Mouse (Mus musculus): Measurements from ENCODE around the gene Gpr141.
"Not testable (repeated sequence)": the region's sequence is repeated elsewhere in the genome, so short reads cannot be mapped to it uniquely, and the experiment has no call there.

Gene Gpr141

DNA sequence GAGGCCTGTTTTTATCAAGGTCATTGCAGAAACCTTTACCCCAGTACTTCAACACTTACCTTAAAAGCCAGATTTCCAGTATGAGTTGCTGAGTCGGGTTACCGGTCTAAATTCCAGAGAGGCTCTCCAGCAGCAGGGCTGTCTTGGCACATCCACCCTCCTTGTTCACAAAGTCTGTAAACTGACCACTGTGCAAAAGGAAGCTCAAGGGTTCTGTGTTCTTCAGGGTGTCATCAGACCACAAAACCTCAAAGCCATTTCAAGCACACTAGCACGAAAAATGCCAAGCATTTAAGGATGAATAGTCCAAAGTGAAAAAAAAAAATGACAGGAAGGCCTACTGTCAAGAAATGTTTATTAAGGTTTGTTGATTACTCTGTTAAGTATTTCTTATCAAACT is at the start of gene Gpr141:
Gene Gpr141, minus strand, starts transcription at position 187 of the 400 bp plus-strand sequence.
- DNase-seq = no peak

DNA sequence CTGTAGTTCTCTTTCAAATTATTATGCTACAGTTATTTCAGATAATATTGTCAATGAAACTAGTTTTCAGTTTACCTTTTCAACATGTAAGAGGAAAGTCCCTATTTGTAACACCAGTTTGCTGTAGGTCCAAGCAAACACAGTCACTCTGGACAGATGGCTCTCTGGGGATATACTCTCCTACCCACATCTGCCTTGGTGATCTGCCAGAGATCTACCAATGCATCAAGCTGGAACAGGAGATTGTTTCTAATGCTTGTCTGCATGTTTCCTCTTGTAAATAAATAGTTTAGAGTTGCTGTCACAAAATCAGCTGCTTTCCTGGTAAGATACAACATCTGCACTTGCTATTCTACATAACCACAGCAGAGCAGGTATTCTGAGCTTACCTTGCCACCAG is 40.2 kb upstream of the Gpr141 start:
- DNase-seq = no peak

DNA sequence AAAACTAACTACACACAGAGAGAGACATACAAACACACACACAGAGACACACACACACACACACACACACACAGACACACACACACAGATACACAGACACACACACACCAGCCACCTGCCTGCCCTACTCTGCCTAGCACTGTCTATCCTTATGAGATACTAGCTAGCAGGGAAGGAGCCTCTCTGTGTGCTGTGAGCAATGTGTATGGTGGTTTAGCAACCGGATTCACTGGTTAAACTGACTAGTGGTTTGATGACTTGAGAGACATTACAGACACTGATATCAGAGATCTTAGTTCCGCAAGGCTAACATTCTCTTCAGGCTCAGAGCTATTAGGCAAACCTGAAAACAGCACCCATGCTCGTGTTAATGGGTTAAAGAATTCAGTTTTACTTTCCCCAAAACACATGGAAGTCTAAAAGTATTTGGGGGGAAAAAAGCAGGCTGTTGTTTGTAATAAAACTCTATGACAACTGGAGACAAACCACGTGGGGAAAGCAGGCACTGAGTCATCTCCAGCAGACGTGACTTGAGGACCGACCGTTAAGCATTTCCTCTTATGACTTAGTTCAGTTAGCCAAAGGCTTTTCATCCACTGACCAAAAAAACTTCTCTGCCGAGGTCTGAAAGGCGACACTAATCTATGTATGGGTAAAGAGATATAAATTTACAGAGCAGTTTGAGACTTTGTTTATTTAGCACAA is 30.7 kb upstream of the Gpr141 start:
- no peak for DNase-seq

DNA sequence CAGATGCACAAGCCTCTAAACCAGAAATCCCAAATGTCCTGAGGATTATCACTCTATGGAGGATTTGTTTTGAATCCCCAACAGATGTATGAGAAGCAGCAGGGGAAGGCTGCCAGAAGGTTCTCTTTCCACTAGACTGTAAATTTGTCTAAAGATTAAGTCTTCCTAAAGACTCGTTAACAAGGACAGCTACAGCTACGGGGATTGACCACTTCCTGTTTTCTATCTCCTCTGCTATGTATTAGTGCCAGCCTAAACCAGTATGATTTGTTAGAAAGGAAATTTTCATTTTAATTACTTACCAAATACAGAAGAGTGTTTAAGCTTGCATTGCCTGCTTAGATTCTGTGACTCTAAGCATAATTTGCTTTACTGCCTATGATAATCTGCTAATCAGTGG is 30.0 kb upstream of the Gpr141 start:
- no peak for DNase-seq

DNA sequence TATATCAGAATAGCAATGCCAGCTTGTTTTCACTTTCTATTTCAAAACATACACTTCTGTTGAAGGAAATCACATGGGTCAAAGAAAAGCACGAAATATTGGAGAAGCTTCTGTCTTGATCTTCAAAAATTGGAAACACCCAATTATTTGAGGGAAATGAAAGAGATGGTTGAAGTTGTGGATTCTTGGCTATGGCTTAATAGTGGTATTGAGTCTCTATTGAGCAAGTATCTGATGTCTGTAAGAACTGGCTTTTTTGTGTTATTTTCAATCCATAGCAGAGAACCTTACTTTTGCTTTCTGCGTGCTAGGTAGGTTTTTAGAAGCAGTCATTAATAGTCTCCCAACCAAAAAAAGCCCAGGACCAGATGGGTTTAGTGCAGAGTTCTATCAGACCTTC is 19.4 kb upstream of the Gpr141 start:
- no peak for DNase-seq

DNA sequence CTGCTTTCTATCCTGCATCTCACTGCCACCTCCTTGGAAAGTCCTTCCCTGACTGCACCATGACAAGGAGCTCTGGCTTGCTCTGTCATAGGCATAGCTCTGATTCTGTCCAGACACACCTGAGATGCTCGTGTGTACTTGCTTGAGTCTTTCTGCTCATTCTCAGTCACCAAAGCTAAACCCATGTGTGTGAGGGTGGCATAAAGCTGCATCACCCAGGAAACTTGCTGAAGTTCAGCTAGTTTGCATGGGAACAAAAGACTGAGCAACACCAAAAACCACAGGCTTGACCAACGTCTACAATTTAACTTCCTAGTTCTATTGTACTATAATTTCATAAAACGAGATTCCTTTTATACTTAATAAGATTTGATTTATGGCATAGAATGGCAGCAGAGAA is 18.6 kb upstream of the Gpr141 start:
- DNase-seq = no peak

DNA sequence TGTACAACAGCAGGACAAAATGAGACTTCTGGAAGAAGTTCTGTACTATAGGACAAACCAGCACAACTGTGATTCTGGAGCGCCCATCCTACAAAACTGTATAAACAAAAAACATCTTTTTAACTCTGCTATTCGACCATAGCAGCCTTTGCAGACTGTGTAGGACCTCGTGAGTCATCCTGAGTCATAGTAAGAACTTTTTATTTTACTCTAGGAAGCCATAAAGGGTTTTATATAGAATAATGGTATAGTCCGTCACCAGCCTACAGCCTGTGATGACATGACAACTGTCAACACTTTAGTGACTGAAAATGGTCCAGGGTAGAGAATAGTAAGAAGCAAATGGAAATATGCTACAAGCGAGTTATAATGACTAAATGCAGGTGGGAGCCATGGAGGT is 17.6 kb upstream of the Gpr141 start:
- no peak for DNase-seq

DNA sequence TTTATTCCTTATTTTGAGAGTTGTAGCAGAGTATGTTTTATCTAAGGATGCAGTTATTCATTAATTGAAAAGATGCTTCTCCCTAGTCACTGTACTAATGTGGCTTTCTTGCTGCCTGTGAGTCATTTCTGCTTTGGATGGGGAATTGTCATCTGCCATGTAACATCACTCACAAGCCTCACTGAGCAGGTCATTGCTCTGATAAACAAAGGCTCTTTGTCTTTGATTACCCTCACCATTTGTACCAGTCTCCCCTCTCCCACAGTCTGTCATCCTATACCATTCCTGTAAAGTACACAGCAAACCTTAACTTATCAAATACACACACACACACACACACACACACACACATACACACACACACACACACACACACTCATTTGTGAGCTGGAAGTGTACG is 16.1 kb upstream of the Gpr141 start:
- no peak for DNase-seq

DNA sequence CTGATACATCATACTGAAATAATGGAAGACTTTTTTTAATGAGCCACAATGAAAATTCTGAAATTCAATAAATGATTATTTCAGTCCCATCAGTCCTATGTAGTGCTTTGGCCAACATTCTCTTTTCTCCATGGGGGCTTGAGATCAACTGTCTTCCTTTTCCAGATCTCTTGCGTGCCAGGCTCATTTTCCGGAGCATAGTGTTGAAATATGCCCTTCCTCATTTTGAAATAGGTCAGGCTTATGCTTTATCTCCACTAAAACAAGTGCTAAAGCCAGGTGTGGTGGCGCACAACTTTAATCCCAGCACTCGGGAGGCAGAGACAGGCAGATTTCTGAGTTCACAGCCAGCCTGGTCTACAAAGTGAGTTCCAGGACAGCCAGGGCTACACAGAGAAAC is 6.5 kb upstream of the Gpr141 start:
- DNase-seq = no peak

DNA sequence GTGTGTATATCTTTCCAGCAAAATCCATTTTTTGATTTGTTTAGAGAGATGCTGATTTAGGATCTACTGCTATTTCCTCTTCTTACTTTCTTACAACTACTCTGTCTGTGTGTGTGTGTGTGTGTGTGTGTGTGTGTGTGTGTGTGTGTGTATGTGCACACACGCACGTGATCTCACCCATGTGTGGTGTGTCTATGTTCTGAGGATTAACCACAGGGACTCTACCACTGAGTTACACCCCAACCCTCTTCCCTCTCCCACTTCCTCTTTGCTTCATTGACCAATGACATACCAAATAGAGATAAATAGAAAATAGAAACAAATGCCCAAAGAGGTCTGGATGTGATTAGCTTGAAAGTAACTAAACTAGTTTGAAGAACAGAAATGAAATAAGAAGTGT is 4.0 kb upstream of the Gpr141 start:
- DNase-seq = no peak

DNA sequence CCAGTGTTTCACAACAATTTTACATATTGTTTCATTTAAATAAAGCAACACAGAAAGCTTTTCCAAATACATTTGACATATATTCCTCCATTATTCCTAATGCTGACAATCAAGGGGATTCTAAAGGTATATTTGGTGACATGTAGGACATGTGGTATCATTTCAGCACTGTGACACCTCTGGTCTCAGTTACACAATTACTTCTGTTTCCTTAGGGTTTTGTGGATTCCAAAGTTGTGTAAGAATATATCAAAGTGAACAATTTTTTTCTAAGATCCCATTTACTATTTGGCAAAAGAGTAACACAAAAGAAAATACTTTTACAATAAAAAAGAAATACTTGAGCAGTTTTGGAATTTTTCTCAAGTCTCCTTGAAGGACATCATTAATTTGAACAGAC is 2.4 kb downstream of the Gpr141 start:
- no peak for DNase-seq

DNA sequence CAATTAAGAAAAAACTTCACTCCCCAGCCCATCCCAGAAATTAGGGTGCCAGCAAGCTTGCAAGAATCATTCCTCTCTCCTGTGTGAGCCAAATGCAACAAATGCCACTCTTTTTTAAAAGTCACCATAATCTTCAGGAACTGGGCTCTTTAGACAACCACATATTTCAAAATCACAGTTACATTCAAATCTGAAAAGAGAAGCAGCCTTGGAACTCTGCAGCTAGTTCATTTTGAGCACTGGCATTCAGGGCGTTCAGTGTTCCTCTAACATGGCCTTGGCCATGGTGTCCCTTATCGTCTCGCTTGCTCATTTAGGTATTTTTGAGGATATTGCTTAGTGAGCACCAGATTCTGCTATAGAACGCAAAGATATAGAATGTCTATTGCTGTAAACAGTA is 4.1 kb downstream of the Gpr141 start:
- DNase-seq = no peak

DNA sequence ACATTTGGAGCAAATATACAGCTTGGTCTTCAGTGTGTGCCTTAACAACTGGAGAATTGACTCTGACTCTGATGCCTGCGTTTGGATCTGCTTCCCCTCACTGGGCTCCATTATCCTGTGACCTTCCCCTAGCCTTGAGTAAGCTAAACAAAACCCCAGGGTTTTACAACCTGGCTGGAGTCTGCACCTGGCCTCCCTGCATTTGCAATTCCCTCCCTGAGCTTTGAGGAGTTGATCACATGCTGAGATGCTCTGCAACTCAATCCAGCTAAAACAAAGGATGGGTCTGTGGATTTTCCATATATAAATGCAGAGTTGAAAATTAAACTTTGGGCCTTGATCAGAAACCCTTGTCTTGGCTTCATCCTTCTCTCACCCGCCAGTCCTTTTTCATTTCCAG is 4.8 kb downstream of the Gpr141 start:
- no peak for DNase-seq

DNA sequence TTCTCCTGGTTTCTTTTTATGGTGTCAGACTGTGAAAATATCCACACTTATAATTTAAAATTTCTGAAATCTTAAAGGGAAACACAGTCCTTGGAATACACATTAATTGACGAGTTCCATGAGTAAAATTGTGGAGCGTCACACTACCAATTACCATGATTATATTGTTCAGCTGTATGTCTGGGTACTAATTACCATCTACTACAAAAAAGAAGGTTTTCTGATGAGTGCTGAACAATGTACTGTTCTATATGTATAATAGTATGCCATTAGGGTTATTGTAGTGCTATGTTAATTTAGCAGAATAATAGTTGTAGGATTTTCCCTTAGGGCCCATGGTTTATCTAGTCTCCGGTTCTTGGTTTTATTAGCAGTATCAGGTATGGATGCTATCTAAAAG is 29.1 kb downstream of the Gpr141 start:
- no peak for DNase-seq

DNA sequence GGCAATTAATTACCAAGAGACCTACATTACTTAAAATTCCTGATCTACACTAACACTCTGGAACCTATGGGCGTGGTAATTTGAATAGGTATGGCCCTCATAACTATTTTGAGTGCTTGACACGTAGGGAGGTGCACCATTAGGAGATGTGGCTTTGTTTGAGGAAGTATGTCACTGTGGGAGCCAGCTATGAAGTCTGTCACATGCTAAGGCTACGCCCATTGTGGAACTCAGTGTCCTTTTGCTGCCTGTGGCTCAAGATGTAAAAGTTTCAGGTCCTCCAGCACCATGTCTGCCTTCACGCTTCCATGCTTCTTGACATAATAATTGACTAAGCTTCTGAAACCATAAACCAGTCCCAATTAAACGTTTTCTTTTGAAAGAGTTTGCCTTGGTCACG is 29.6 kb downstream of the Gpr141 start:
- DNase-seq = no peak

DNA sequence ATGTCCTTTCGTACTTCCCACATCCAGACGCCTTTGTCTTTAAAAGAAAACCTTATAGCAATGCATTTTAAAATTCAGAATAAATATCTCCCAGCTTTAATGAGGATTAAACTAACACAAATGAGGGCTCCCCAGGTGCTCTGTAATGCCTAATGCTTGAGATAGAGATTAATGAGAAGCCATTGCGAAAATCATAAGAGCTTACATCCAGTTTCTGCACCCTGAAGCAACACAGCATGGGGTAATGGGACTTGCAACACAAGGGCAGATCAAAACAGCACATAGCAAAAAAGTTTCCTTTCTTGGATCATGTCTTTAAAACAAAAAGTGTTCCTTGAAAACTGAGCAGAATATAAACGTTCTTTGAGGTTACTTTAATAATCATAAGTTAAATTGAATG is 30.3 kb downstream of the Gpr141 start:
- no peak for DNase-seq

DNA sequence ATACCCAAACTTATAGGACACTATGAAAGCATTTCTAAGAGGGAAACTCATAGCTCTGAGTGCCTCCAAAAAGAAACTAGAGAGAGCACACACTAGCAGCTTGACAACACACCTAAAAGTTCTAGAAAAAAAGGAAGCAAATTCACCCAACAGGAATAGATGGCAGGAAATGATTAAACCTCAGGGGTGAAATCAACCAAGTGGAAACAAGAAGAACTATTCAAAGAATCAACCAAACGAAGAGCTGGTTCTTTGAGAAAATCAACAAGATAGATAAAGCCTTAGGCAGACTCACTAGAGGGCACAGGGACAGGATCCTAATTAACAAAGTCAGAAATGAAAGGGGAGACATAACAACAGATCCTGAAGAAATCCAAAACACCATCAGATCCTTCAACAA is 36.1 kb downstream of the Gpr141 start:
- DNase-seq = not testable (repeated sequence)

DNA sequence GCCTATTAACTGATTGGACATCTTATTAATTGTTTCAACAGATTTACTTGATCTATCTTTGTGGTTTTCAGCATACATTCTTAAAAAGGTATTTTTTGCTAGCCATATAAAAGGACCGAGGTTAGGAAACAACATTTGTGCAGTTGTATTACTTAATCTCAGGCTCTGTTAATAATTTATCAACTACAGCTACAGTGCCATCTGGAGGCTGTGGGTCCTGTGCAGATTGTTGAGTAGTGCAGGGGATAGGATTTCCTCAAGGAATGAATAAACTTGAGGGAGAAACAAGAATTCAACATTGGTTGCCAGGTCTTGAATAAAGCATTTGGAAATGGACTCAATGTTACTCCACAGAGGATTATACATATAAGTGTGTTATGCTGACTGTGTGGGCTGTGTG is 53.9 kb downstream of the Gpr141 start:
- DNase-seq = peak; percentile 2 to 4

DNA sequence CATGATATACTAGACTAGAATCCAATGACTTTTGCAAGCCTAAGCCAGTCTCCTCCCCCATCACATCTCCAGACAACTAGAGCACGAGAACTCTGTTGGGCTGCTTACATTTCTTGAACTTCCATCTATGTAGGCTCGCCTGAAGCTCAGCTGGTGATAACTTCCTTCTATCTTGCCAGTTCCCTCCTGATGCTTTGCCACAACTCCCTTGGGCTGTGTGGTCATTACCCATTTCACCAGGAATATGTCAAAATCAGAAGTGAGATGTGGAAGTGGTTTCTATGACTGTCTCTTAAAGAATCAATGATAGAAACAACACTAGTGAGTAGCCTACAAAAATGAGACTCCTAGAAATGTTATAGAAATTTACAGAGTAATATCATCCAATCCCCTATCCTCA is 56.9 kb downstream of the Gpr141 start:
- DNase-seq = no peak

DNA sequence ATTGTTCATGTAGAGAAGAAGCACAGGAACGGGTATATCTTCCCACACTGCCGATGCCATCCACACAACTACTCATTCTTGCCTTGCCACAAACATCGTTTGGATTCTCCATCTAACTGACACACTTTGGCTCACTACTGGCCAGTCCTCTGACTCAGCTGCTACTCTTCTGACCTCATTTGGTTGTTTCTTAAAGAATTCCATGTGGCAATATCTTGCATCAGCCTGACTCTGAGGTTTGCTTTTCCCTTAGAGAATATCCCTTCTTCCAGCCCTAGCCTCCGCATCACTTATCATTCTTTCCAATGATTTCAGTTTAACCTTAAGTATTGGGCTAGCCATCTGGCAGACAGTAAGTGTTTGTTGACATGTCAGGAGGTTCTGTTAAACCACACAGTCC is 59.8 kb downstream of the Gpr141 start:
- DNase-seq = no peak

DNA sequence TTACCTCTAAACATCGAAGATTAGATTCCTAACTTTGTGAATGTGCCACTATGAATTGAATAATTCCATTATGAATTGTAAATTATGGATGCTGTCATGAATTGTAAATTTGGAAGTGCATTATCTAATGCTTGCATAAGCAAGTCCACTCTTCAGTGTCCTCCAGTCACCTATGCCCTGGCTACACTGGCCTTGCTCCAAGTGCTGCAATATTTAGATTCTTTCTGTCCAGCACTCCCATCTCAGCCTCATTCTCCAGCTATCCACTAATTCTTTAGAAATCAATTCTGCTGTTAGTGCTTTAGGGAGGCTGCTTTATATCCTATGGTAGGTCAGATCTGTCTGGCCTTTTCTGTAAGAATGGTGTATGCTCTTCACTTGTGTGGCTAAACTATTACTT is 60.8 kb downstream of the Gpr141 start:
- DNase-seq = no peak

DNA sequence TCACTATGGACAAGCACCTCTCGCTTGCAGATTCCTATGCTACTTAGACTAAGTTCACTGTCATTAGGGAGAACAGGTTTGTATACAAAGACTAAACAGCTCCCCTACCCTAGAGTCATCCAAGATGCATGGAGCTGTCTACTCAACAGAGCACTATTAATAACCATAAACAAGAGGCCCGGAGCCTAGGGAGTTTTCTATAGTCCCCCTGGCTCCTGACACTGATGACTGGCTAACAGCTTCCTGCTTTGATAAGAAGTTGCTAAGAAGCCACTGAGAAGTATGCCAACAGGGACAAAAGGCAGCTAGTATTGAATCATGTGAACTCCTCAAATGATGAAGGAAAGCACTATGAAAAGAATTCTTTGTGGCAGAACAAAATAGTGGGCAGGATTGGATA is 78.3 kb downstream of the Gpr141 start:
- DNase-seq = no peak

DNA sequence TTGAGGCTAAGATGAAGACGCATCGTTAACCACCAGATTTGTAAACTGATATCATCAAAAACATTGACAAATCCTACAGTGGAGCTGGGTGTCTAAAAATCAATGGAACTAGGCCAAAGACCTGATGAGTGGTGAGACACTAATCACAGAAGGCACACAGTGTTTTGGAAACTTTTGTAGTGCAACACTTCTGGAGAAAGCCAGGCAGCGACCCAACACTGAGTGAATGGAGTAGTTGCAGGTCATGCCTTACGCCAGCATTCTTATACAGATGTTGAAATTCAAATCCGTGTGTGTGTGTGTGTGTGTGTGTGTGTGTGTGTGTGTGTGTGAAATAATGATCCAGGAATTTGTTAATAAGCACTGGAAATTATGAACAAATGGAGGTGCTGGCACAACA is 79.5 kb downstream of the Gpr141 start:
- no peak for DNase-seq

DNA sequence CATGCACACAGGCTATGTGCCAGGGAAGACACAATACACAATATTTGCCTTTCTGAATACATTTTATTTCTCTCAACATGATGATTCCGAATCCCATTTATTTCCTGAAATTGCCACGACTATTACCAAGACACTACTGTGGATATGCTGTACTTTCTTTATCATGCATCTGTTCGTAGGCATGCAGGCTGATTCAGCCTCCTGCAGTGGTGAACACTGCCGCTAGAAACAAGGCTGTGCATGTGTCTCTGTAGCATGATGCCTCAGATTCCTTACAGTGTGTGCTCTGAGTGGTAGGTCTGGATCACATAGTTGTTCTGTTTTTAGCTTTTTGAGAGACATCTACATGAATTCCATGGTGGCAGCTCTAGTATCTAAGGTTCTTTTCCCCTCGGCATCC is 89.5 kb downstream of the Gpr141 start:
- no peak for DNase-seq

DNA sequence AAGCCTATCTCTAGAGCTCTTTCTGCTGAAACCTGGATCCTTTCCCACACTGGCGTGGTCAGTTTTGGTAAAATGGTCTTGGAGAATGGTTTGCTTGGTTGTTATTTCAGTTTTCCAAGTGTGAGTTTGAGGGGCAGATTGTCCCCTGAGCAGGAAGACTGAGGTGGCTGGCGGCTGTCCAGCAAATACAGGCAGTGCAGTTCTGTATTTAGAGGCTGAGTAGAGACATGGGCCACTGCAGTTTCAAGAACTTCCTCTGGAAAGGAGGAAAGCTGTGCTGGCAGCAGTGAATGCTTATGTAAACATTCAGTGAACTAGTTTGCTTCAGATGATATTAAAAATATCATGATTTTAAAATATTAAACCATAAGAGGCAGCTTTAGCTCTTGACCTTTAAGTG is 93.2 kb downstream of the Gpr141 start:
- peak; percentile 11 to 19 for DNase-seq

DNA sequence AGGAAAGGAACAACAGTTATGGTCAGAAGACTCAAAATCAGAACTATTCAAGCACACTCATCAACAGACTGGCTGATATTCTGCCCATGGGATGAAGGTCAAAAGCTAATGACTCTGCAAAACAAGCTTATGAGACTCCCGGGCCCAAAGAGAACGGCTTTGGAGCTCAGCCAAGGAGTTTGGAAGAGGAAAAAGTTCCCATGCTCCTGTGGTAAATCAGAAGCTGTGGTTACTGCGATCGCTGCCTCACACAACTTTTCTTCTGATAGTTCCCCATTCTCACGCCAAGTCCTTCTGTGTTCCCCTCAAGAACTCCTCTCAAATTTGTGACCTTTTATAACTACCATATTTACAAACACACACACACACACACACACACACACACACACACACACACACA is 105.1 kb downstream of the Gpr141 start:
- DNase-seq = peak; percentile 24

All from kidney, postnatal 4 days (tissue).